In genomic region chr15:98837006-98837742, GRCm38 (mm10) we compare ENCODE assay signal across 35 mouse cellular contexts. TPM values are rescaled to one million over a fixed set of nuclear protein-coding genes. Genes with fewer than 3 reads are reported as not detected.
DNase-seq lines count a peak whose midpoint lies in the region; ATAC-seq and TF ChIP-seq lines count a peak whose summit lies in the region.
"Had no signal": no experiment of that assay in that cellular context is flagged by ENCODE, and none has a peak within 500 bp of the region (broad histone marks: within the 10 kb centered on the region; RNA-seq: fewer than 3 reads in every experiment).

No protein-coding gene starts in this region.

- no peaks in the 10 kb centered on the region for H3K9me3 ChIP-seq in heart, embryonic 10.5 days
- H3K9me3 ChIP-seq in liver, embryonic 11.5 days (ENCODE audit: control insufficient read depth, low read length), result no peaks in the 10 kb centered on the region
- no peaks in the 10 kb centered on the region for H3K9me3 ChIP-seq in liver, postnatal 0 days (ENCODE audit: low read length)
- no peaks in the 10 kb centered on the region for H3K9me3 ChIP-seq in forebrain, postnatal 0 days (ENCODE audit: low read length)
- H3K9me3 ChIP-seq: embryonic facial prominence, embryonic 12.5 days; hindbrain, embryonic 15.5 days; intestine, embryonic 15.5 days; midbrain, embryonic 15.5 days; neural tube, embryonic 12.5 days had no signal

- 90% methylated on average over 21 of the region's 21 CpGs for whole genome bisulfite sequencing in heart, embryonic 10.5 days
- 81% methylated on average over 21 of the region's 21 CpGs for WGBS in liver, embryonic 11.5 days
- 79% methylated on average over 21 of the region's 21 CpGs for WGBS in liver, postnatal 0 days (ENCODE audit: insufficient replicate concordance)
- 95% methylated on average over 21 of the region's 21 CpGs for WGBS in forebrain, postnatal 0 days

- TF ChIP-seq EP300 in liver, postnatal 0 days (IDR thresholded peaks at IDR 0.05; ENCODE audit: low read depth), result peak; percentile 79

- peak overlapping the region; percentile 34 for H3K9ac ChIP-seq in liver, embryonic 11.5 days (ENCODE audit: low read depth, low read length)
- no peak overlapping the region for H3K9ac ChIP-seq in liver, postnatal 0 days (replicated peaks)
- H3K9ac ChIP-seq in forebrain, postnatal 0 days, result no peak overlapping the region
- H3K9ac ChIP-seq: embryonic facial prominence, embryonic 12.5 days; hindbrain, embryonic 15.5 days; intestine, embryonic 15.5 days; midbrain, embryonic 15.5 days; neural tube, embryonic 12.5 days had no signal

- ATAC-seq in liver, embryonic 11.5 days (replicated peaks; ENCODE audit: low FRiP score), result peak; percentile 88
- ATAC-seq in liver, postnatal 0 days, result peak; percentile 84
- ATAC-seq in forebrain, postnatal 0 days, result no peak
- ATAC-seq: CD4-positive, CD25-positive, alpha-beta regulatory T cell, adult 4 months; forebrain, embryonic 14.5 days; intestine, embryonic 15.5 days; midbrain, embryonic 15.5 days; Patski had no signal

- H3K4me1 ChIP-seq in heart, embryonic 10.5 days, result peaks cover 27% of the 10 kb centered on the region
- peaks cover 27% of the 10 kb centered on the region for H3K4me1 ChIP-seq in liver, embryonic 11.5 days (replicated peaks; ENCODE audit: control insufficient read depth, insufficient read depth, low read length)
- H3K4me1 ChIP-seq in liver, postnatal 0 days (ENCODE audit: insufficient read depth), result peaks cover 20% of the 10 kb centered on the region
- H3K4me1 ChIP-seq in forebrain, postnatal 0 days (ENCODE audit: insufficient read depth), result no peaks in the 10 kb centered on the region
- H3K4me1 ChIP-seq: hindbrain, embryonic 15.5 days; neural tube, embryonic 12.5 days had no signal

- no peak for TF ChIP-seq CTCF in liver, postnatal 0 days (IDR thresholded peaks at IDR 0.05; ENCODE audit: low read depth)
- TF ChIP-seq CTCF in forebrain, postnatal 0 days (IDR thresholded peaks at IDR 0.05; ENCODE audit: low read depth), result no peak

- peak; percentile 85 for DNase-seq in heart, embryonic 10.5 days (ENCODE audit: low spot score)
- DNase-seq in heart, adult 18-20 months, result no peak
- DNase-seq in c-Kit-positive CD71-positive TER-119-negative erythroid progenitor cells, embryonic 14.5 days (ENCODE audit: low read depth), result peak; percentile 79
- no peak for DNase-seq in liver, embryonic 11.5 days (ENCODE audit: low spot score)
- DNase-seq in liver, postnatal 0 days, result peak; percentile 42
- no peak for DNase-seq in cerebellum, postnatal 4 days (ENCODE audit: low spot score in 2 of 2)
- DNase-seq in forebrain, postnatal 0 days, result no peak
- DNase-seq in urinary bladder, postnatal 14 days (ENCODE audit: low spot score), result no peak
- DNase-seq: adrenal gland, adult 2 months; cerebellum, adult 9-11 months; gastrocnemius, postnatal 10 days; heart, postnatal 36 days; kidney, postnatal 36 days; layer of hippocampus, postnatal 36 days; lung, adult 18-20 months; lung, postnatal 10 days; thymus, adult 2 months; thymus, postnatal 4 days had no signal

- peaks cover 97% of the 10 kb centered on the region for H3K36me3 ChIP-seq in heart, embryonic 10.5 days
- H3K36me3 ChIP-seq in liver, embryonic 11.5 days (ENCODE audit: control insufficient read depth, insufficient read depth, low read length), result peaks cover 69% of the 10 kb centered on the region
- H3K36me3 ChIP-seq in liver, postnatal 0 days (replicated peaks; ENCODE audit: insufficient read depth, low read length), result peaks cover 84% of the 10 kb centered on the region
- peaks cover 89% of the 10 kb centered on the region for H3K36me3 ChIP-seq in forebrain, postnatal 0 days (ENCODE audit: insufficient read depth)

- H3K4me3 ChIP-seq in heart, embryonic 10.5 days, result no peak overlapping the region
- no peak overlapping the region for H3K4me3 ChIP-seq in liver, embryonic 11.5 days (ENCODE audit: low read depth, low read length)
- H3K4me3 ChIP-seq in liver, postnatal 0 days (ENCODE audit: low read depth, low read length), result peak overlapping the region; percentile 13; the same call in 1 of the 2 replicates
- no peak overlapping the region for H3K4me3 ChIP-seq in forebrain, postnatal 0 days (ENCODE audit: low read depth, low read length)
- H3K4me3 ChIP-seq: embryonic facial prominence, embryonic 12.5 days; hindbrain, embryonic 15.5 days; intestine, embryonic 15.5 days; midbrain, embryonic 15.5 days; neural tube, embryonic 12.5 days had no signal

- H3K27ac ChIP-seq in heart, embryonic 10.5 days, result no peak overlapping the region
- peak overlapping the region; percentile 81 for H3K27ac ChIP-seq in liver, embryonic 11.5 days (ENCODE audit: low read depth, low read length)
- peak overlapping the region; percentile 66 for H3K27ac ChIP-seq in liver, postnatal 0 days (ENCODE audit: low read depth)
- H3K27ac ChIP-seq in forebrain, postnatal 0 days (ENCODE audit: low read depth, low read length), result no peak overlapping the region
- H3K27ac ChIP-seq: embryonic facial prominence, embryonic 12.5 days; hindbrain, embryonic 15.5 days; intestine, embryonic 15.5 days; midbrain, embryonic 15.5 days; neural tube, embryonic 12.5 days had no signal

- H3K27me3 ChIP-seq in heart, embryonic 10.5 days (ENCODE audit: insufficient read depth, poor library complexity, severe bottlenecking), result no peaks in the 10 kb centered on the region
- H3K27me3 ChIP-seq in liver, embryonic 11.5 days (replicated peaks; ENCODE audit: control insufficient read depth, insufficient read depth, low read length), result no peaks in the 10 kb centered on the region
- H3K27me3 ChIP-seq in liver, postnatal 0 days (ENCODE audit: insufficient read depth, low read length), result no peaks in the 10 kb centered on the region
- H3K27me3 ChIP-seq in forebrain, postnatal 0 days (ENCODE audit: insufficient read depth, low read length), result no peaks in the 10 kb centered on the region
- H3K27me3 ChIP-seq: embryonic facial prominence, embryonic 12.5 days; hindbrain, embryonic 15.5 days; intestine, embryonic 15.5 days; midbrain, embryonic 15.5 days; neural tube, embryonic 12.5 days; Patski had no signal

- H3K4me2 ChIP-seq in liver, embryonic 11.5 days, result peak overlapping the region; percentile 37
- peak overlapping the region; percentile 34 for H3K4me2 ChIP-seq in liver, postnatal 0 days (ENCODE audit: low read depth, low read length)
- no peak overlapping the region for H3K4me2 ChIP-seq in forebrain, postnatal 0 days (ENCODE audit: low read depth)
- H3K4me2 ChIP-seq: embryonic facial prominence, embryonic 12.5 days; hindbrain, embryonic 15.5 days; intestine, embryonic 15.5 days; midbrain, embryonic 15.5 days; neural tube, embryonic 12.5 days had no signal

RNA-seq across cellular contexts. Expression of gene Prkag1, which starts 5.9 kb away (rescaled TPM):
- polyA plus RNA-seq in heart, embryonic 10.5 days (2016; fragmentation: Nextera tagmentation; extraction: Ambion mirVana), result 95.0 and 97.7 TPM in 2 replicates
- 100 to 1,000 TPM; 107 to 125 TPM for total RNA-seq in heart, adult 18-20 months (2021)
- polyA plus RNA-seq in liver, embryonic 11.5 days (2014; fragmentation: Nextera tagmentation; extraction: Ambion mirVana), result 128 and 140 TPM in 2 replicates
- polyA plus RNA-seq in liver, postnatal 0 days (2015; fragmentation: Nextera tagmentation; extraction: Ambion mirVana), result 42.0 and 47.4 TPM in 2 replicates
- total RNA-seq in forebrain, postnatal 0 days (2014; rRNA removed), result 46.5 and 48.3 TPM in 2 replicates
- 55.0 and 58.4 TPM in 2 replicates for polyA plus RNA-seq in forebrain, postnatal 0 days (2015; fragmentation: Nextera tagmentation; extraction: Ambion mirVana)

RNA-seq across cellular contexts. Expression of gene Ddn, which starts 27.9 kb away (rescaled TPM):
- polyA plus RNA-seq in heart, embryonic 10.5 days (2016; fragmentation: Nextera tagmentation; extraction: Ambion mirVana), result 0.06 TPM in 1 of 2 replicates, not detected in the other
- total RNA-seq in heart, adult 18-20 months (2021), result under 1 TPM; 0.64 to 0.79 TPM
- polyA plus RNA-seq in liver, embryonic 11.5 days (2014; fragmentation: Nextera tagmentation; extraction: Ambion mirVana), result 0.12 and 0.16 TPM in 2 replicates
- not detected in 2 replicates for polyA plus RNA-seq in liver, postnatal 0 days (2015; fragmentation: Nextera tagmentation; extraction: Ambion mirVana)
- 36.3 and 49.6 TPM in 2 replicates for total RNA-seq in forebrain, postnatal 0 days (2014; rRNA removed)
- polyA plus RNA-seq in forebrain, postnatal 0 days (2015; fragmentation: Nextera tagmentation; extraction: Ambion mirVana), result 2.2 TPM in 2 replicates
- total RNA-seq: granulocyte monocyte progenitor cell, adult 5-6 weeks had no signal
- polyA plus RNA-seq: CD4-positive, CD25-positive, alpha-beta regulatory T cell, adult 4 months; intestine, embryonic 15.5 days; limb, embryonic 11.5 days; Patski; stomach, embryonic 16.5 days had no signal

RNA-seq across cellular contexts. Expression of gene Kmt2d, which starts 33.8 kb away (rescaled TPM):
- 10.1 and 12.0 TPM in 2 replicates for polyA plus RNA-seq in heart, embryonic 10.5 days (2016; fragmentation: Nextera tagmentation; extraction: Ambion mirVana)
- total RNA-seq in heart, adult 18-20 months (2021), result 10 to 100 TPM; 47.0 to 58.4 TPM
- 14.3 and 17.0 TPM in 2 replicates for polyA plus RNA-seq in liver, embryonic 11.5 days (2014; fragmentation: Nextera tagmentation; extraction: Ambion mirVana)
- 3.0 and 3.6 TPM in 2 replicates for polyA plus RNA-seq in liver, postnatal 0 days (2015; fragmentation: Nextera tagmentation; extraction: Ambion mirVana)
- 22.7 and 25.8 TPM in 2 replicates for total RNA-seq in forebrain, postnatal 0 days (2014; rRNA removed)
- 2.9 and 6.2 TPM in 2 replicates for polyA plus RNA-seq in forebrain, postnatal 0 days (2015; fragmentation: Nextera tagmentation; extraction: Ambion mirVana)

RNA-seq across cellular contexts. Expression of gene Wnt1, which starts 47.5 kb away (rescaled TPM):
- polyA plus RNA-seq in heart, embryonic 10.5 days (2016; fragmentation: Nextera tagmentation; extraction: Ambion mirVana), result not detected in 2 replicates
- not detected for total RNA-seq in heart, adult 18-20 months (2021)
- not detected in 2 replicates for polyA plus RNA-seq in liver, embryonic 11.5 days (2014; fragmentation: Nextera tagmentation; extraction: Ambion mirVana)
- not detected in 2 replicates for polyA plus RNA-seq in liver, postnatal 0 days (2015; fragmentation: Nextera tagmentation; extraction: Ambion mirVana)
- not detected in 2 replicates for total RNA-seq in forebrain, postnatal 0 days (2014; rRNA removed)
- 0.33 and 0.35 TPM in 2 replicates for polyA plus RNA-seq in forebrain, postnatal 0 days (2015; fragmentation: Nextera tagmentation; extraction: Ambion mirVana)
- total RNA-seq: adrenal gland, adult 2 months; adrenal gland, postnatal 4 days; gastrocnemius, postnatal 10 days; granulocyte monocyte progenitor cell, adult 5-6 weeks; heart, postnatal 36 days; layer of hippocampus, adult 8-10 months; layer of hippocampus, postnatal 36 days; left cerebral cortex, postnatal 10 days had no signal
- polyA plus RNA-seq: CD4-positive, CD25-positive, alpha-beta regulatory T cell, adult 4 months; forebrain, embryonic 14.5 days; heart, embryonic 14.5 days; intestine, embryonic 15.5 days; kidney, embryonic 14.5 days; limb, embryonic 11.5 days; Patski; spleen, adult 2 months; stomach, embryonic 16.5 days had no signal

RNA-seq across cellular contexts. Expression of gene Rhebl1, which starts 57.2 kb away (rescaled TPM):
- polyA plus RNA-seq in heart, embryonic 10.5 days (2016; fragmentation: Nextera tagmentation; extraction: Ambion mirVana), result 6.5 and 11.8 TPM in 2 replicates
- 1 to 10 TPM; 1.5 to 2.2 TPM for total RNA-seq in heart, adult 18-20 months (2021)
- 6.7 and 7.4 TPM in 2 replicates for polyA plus RNA-seq in liver, embryonic 11.5 days (2014; fragmentation: Nextera tagmentation; extraction: Ambion mirVana)
- polyA plus RNA-seq in liver, postnatal 0 days (2015; fragmentation: Nextera tagmentation; extraction: Ambion mirVana), result 1.4 and 1.8 TPM in 2 replicates
- total RNA-seq in forebrain, postnatal 0 days (2014; rRNA removed), result 16.5 and 20.7 TPM in 2 replicates
- polyA plus RNA-seq in forebrain, postnatal 0 days (2015; fragmentation: Nextera tagmentation; extraction: Ambion mirVana), result 34.1 and 37.5 TPM in 2 replicates

Comparison
In these comparisons a context has a peak if more than half of its experiments do, and no peak if none do; other contexts are left out.
1. DNase-seq: peak in heart, embryonic 10.5 days (single experiment), c-Kit-positive CD71-positive TER-119-negative erythroid progenitor cells, embryonic 14.5 days (single experiment) and liver, postnatal 0 days (single experiment); none in heart, adult 18-20 months (0 of 2), liver, embryonic 11.5 days (single experiment), cerebellum, postnatal 4 days (0 of 2), forebrain, postnatal 0 days (single experiment) and urinary bladder, postnatal 14 days (single experiment).
2. H3K27ac ChIP-seq: peak in liver, embryonic 11.5 days (single experiment) and liver, postnatal 0 days (single experiment); none in heart, embryonic 10.5 days (single experiment) and forebrain, postnatal 0 days (single experiment).